Mouse (Mus musculus) lung, postnatal 0 days (tissue): Measurements from ENCODE around the gene Hoxa9.

Experiments used
- CTCF ChIP-seq: IDR thresholded peaks from 2 replicates; pipeline ENCODE4 v1.5.1; 2016; ENCODE audit warnings: antibody characterized with exemption, mild to moderate bottlenecking
- EP300 ChIP-seq: IDR thresholded peaks from 2 replicates; pipeline ENCODE4 v1.6.1; 2016; ENCODE audit warnings: antibody characterized with exemption, mild to moderate bottlenecking, control low read depth

GRCm38 (mm10) chr6:52243681-52244121, 12.8 kb upstream of the Hoxa9 start:
- TF ChIP-seq CTCF, result no peak
- no peak for TF ChIP-seq EP300
